Mouse (Mus musculus): ENCODE data around the gene Trf. TPM values are rescaled to one million over a fixed set of nuclear protein-coding genes. Genes with fewer than 3 reads are reported as not detected.

Trf gene
- polyA plus RNA-seq, 1 experiment from 2014 or later, result 23.5 TPM

Other genes with a start within 250 kb of the Trf start
- 2.6 and 4.3 TPM in 2 replicates for gene Slco2a1, start 241.7 kb downstream of the Trf start, polyA plus RNA-seq (2015; fragmentation: Nextera tagmentation; extraction: Ambion mirVana)
- 108 and 126 TPM in 2 replicates for gene Rab6b, start 118.7 kb downstream of the Trf start, polyA plus RNA-seq (2015; fragmentation: Nextera tagmentation; extraction: Ambion mirVana)
- gene Srprb, start 28.3 kb downstream of the Trf start, polyA plus RNA-seq (2015; fragmentation: Nextera tagmentation; extraction: Ambion mirVana), result 56.0 and 60.7 TPM in 2 replicates
- gene Gm20425, start 137 bp downstream of the Trf start, polyA plus RNA-seq (2015; fragmentation: Nextera tagmentation; extraction: Ambion mirVana), result 2.2 and 2.3 TPM in 2 replicates
- gene 1300017J02Rik, start 74.6 kb upstream of the Trf start, polyA plus RNA-seq (2015; fragmentation: Nextera tagmentation; extraction: Ambion mirVana), result 1.3 TPM in 1 of 2 replicates, not detected in the other
- gene Topbp1, start 74.8 kb upstream of the Trf start, polyA plus RNA-seq (2015; fragmentation: Nextera tagmentation; extraction: Ambion mirVana), result 14.0 and 19.4 TPM in 2 replicates
- gene Cdv3, start 135.4 kb upstream of the Trf start, polyA plus RNA-seq (2015; fragmentation: Nextera tagmentation; extraction: Ambion mirVana), result 87.9 and 89.0 TPM in 2 replicates
- 2.2 and 2.8 TPM in 2 replicates for gene Bfsp2, start 250.0 kb upstream of the Trf start, polyA plus RNA-seq (2015; fragmentation: Nextera tagmentation; extraction: Ambion mirVana)

All from midbrain, embryonic 16.5 days (tissue).